Comparison of ENCODE assay signal across 25 mouse cellular contexts in the genomic region with DNA sequence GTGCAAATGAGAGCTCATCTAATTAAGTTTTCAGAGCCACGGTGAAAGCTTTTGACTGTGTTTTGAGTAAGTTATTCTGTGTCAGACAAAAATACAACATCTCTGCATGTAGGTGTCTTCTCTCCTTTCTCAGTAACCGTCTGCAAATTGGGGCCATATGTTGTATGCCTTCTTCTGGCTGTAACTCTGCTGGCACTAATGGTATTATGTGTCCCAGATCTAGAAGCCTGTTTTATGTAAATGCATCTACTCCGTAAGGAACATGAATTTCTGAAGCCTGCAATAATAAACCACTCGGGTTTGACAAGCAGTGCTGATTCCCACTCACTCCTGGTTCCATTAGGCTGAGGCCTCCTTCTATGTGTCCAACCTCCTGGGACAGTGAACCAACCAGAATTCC. TPM values are rescaled to one million over a fixed set of nuclear protein-coding genes. Genes with fewer than 3 reads are reported as not detected.
DNase-seq lines count a peak whose midpoint lies in the region; ATAC-seq lines count a peak whose summit lies in the region.
"Had no signal": no experiment of that assay in that cellular context is flagged by ENCODE, and none has a peak within 500 bp of the region (broad histone marks: within the 10 kb centered on the region; RNA-seq: fewer than 3 reads in every experiment).

No protein-coding gene starts in this region.

- no peak overlapping the region for H3K4me3 ChIP-seq in embryonic facial prominence, embryonic 14.5 days (ENCODE audit: low read depth, low read length)
- H3K4me3 ChIP-seq in embryonic facial prominence, embryonic 10.5 days, result no peak overlapping the region
- no peak overlapping the region for H3K4me3 ChIP-seq in limb, embryonic 10.5 days
- H3K4me3 ChIP-seq: embryonic facial prominence, embryonic 13.5 days; gastrocnemius, adult 2 months; heart, embryonic 10.5 days; limb, embryonic 15.5 days; liver, embryonic 15.5 days; lung, embryonic 15.5 days; midbrain, embryonic 15.5 days; neural tube, embryonic 12.5 days had no signal

- H3K36me3 ChIP-seq in embryonic facial prominence, embryonic 14.5 days (ENCODE audit: control insufficient read depth, insufficient read depth, low read length), result no peaks in the 10 kb centered on the region
- H3K36me3 ChIP-seq in embryonic facial prominence, embryonic 10.5 days (replicated peaks), result no peaks in the 10 kb centered on the region
- no peaks in the 10 kb centered on the region for H3K36me3 ChIP-seq in limb, embryonic 10.5 days
- H3K36me3 ChIP-seq: embryonic facial prominence, embryonic 13.5 days; heart, embryonic 10.5 days; limb, embryonic 15.5 days; lung, embryonic 15.5 days; midbrain, embryonic 15.5 days; neural tube, embryonic 12.5 days had no signal

- DNase-seq in embryonic facial prominence, embryonic 14.5 days (ENCODE audit: low spot score), result peak; percentile 9
- no peak for DNase-seq in embryonic facial prominence, embryonic 10.5 days (ENCODE audit: low spot score)
- peak; percentile 40 to 60 for DNase-seq in frontal cortex, adult 2 months (ENCODE audit: extremely low spot score in 1 of 2, low spot score in 1 of 2)
- DNase-seq in frontal cortex, postnatal 14 days (ENCODE audit: low spot score in 2 of 2), result no peak
- peak; percentile 83 for DNase-seq in brain, adult 2 months (ENCODE audit: low read depth, low spot score)
- peak; percentile 27 to 89 for DNase-seq in left cerebral cortex, postnatal 25 days (ENCODE audit: low spot score in 2 of 2)
- no peak for DNase-seq in limb, embryonic 10.5 days (ENCODE audit: low spot score)
- DNase-seq: adrenal gland, adult 8-10 months; cerebellum, postnatal 25 days; gastrocnemius, adult 2 months; heart, postnatal 4 days; kidney, adult 18-20 months; lung, postnatal 36 days had no signal

- H3K9me3 ChIP-seq in embryonic facial prominence, embryonic 14.5 days (ENCODE audit: control insufficient read depth, low read length), result no peaks in the 10 kb centered on the region
- no peaks in the 10 kb centered on the region for H3K9me3 ChIP-seq in embryonic facial prominence, embryonic 10.5 days
- H3K9me3 ChIP-seq in limb, embryonic 10.5 days (replicated peaks), result no peaks in the 10 kb centered on the region
- H3K9me3 ChIP-seq: embryonic facial prominence, embryonic 13.5 days; heart, embryonic 10.5 days; limb, embryonic 15.5 days; liver, embryonic 15.5 days; lung, embryonic 15.5 days; midbrain, embryonic 15.5 days; neural tube, embryonic 12.5 days had no signal

- H3K27ac ChIP-seq in embryonic facial prominence, embryonic 14.5 days (replicated peaks; ENCODE audit: low read depth, low read length), result no peak overlapping the region
- no peak overlapping the region for H3K27ac ChIP-seq in embryonic facial prominence, embryonic 10.5 days (replicated peaks)
- no peak overlapping the region for H3K27ac ChIP-seq in limb, embryonic 10.5 days
- H3K27ac ChIP-seq: embryonic facial prominence, embryonic 13.5 days; gastrocnemius, adult 2 months; heart, embryonic 10.5 days; hindbrain, embryonic 14.5 days; limb, embryonic 15.5 days; liver, embryonic 15.5 days; lung, embryonic 15.5 days; midbrain, embryonic 15.5 days; neural tube, embryonic 12.5 days; stomach, postnatal 0 days had no signal

- no peaks in the 10 kb centered on the region for H3K27me3 ChIP-seq in embryonic facial prominence, embryonic 14.5 days (replicated peaks; ENCODE audit: control insufficient read depth, insufficient read depth, low read length)
- no peaks in the 10 kb centered on the region for H3K27me3 ChIP-seq in embryonic facial prominence, embryonic 10.5 days (replicated peaks; ENCODE audit: low read depth, poor library complexity, severe bottlenecking)
- H3K27me3 ChIP-seq in limb, embryonic 10.5 days (ENCODE audit: low read depth, poor library complexity, severe bottlenecking), result no peaks in the 10 kb centered on the region
- H3K27me3 ChIP-seq: embryonic facial prominence, embryonic 13.5 days; limb, embryonic 15.5 days; liver, embryonic 15.5 days; lung, embryonic 15.5 days; midbrain, embryonic 15.5 days; neural tube, embryonic 12.5 days had no signal

- no peak for ATAC-seq in embryonic facial prominence, embryonic 14.5 days (ENCODE audit: low read depth)
- ATAC-seq in erythroblast, adult 5-6 weeks (replicated peaks; ENCODE audit: low FRiP score, poor library complexity, severe bottlenecking), result no peak
- ATAC-seq: activated CD4-positive, CD25-positive, alpha-beta regulatory T cell, adult 4 months; inflammation-experienced regulatory T-cells, adult 6 months; midbrain, embryonic 15.5 days had no signal

- H3K4me1 ChIP-seq in embryonic facial prominence, embryonic 14.5 days (ENCODE audit: control insufficient read depth, insufficient read depth, low read length), result no peaks in the 10 kb centered on the region
- H3K4me1 ChIP-seq in embryonic facial prominence, embryonic 10.5 days, result no peaks in the 10 kb centered on the region
- H3K4me1 ChIP-seq in limb, embryonic 10.5 days, result no peaks in the 10 kb centered on the region
- H3K4me1 ChIP-seq: heart, embryonic 10.5 days; limb, embryonic 15.5 days; liver, embryonic 15.5 days; lung, embryonic 15.5 days; midbrain, embryonic 15.5 days; neural tube, embryonic 12.5 days had no signal

- 43% methylated on average over 4 of the region's 4 CpGs for WGBS in embryonic facial prominence, embryonic 14.5 days
- WGBS in embryonic facial prominence, embryonic 10.5 days, result 67% methylated on average over 4 of the region's 4 CpGs
- WGBS in limb, embryonic 10.5 days, result 75% methylated on average over 4 of the region's 4 CpGs

- no peak overlapping the region for H3K9ac ChIP-seq in embryonic facial prominence, embryonic 14.5 days (ENCODE audit: low read depth, low read length)
- H3K9ac ChIP-seq: embryonic facial prominence, embryonic 13.5 days; hindbrain, embryonic 14.5 days; limb, embryonic 15.5 days; liver, embryonic 15.5 days; lung, embryonic 15.5 days; midbrain, embryonic 15.5 days; neural tube, embryonic 12.5 days had no signal

- intact Hi-C loops in left cerebral cortex, postnatal 25 days (cut with DNase I), result no loop called here

- no peak overlapping the region for H3K4me2 ChIP-seq in embryonic facial prominence, embryonic 14.5 days (ENCODE audit: low read depth, low read length)
- H3K4me2 ChIP-seq: embryonic facial prominence, embryonic 13.5 days; hindbrain, embryonic 14.5 days; limb, embryonic 15.5 days; liver, embryonic 15.5 days; lung, embryonic 15.5 days; midbrain, embryonic 15.5 days; neural tube, embryonic 12.5 days had no signal

RNA-seq across cellular contexts. Expression of gene Itga4, which starts 52.3 kb away (rescaled TPM):
- 14.1 TPM in 2 replicates for polyA plus RNA-seq in embryonic facial prominence, embryonic 14.5 days (2014; fragmentation: Nextera tagmentation; extraction: Ambion mirVana)
- 6.0 and 6.1 TPM in 2 replicates for polyA plus RNA-seq in embryonic facial prominence, embryonic 10.5 days (2016; fragmentation: Nextera tagmentation; extraction: Ambion mirVana)
- polyA plus RNA-seq in frontal cortex, adult 2 months (2012; rRNA removed), result 3.0 and 4.5 TPM in 2 replicates
- total RNA-seq in left cerebral cortex, postnatal 25 days (2021), result 10 to 100 TPM; 12.1 to 12.2 TPM
- 241 and 252 TPM in 2 replicates for total RNA-seq in erythroblast, adult 5-6 weeks (2015; ENCODE audit: low replicate concordance)
- total RNA-seq in erythroblast, adult 5-6 weeks (2017; ENCODE audit: low replicate concordance), result 298 and 384 TPM in 2 replicates
- 3.7 and 5.2 TPM in 2 replicates for polyA plus RNA-seq in limb, embryonic 10.5 days (2016; fragmentation: Nextera tagmentation; extraction: Ambion mirVana)

Comparison
In these comparisons a context has a peak if more than half of its experiments do, and no peak if none do; other contexts are left out.
1. DNase-seq: peak in embryonic facial prominence, embryonic 14.5 days (single experiment), frontal cortex, adult 2 months (2 of 2), brain, adult 2 months (single experiment) and left cerebral cortex, postnatal 25 days (2 of 2); none in embryonic facial prominence, embryonic 10.5 days (single experiment), frontal cortex, postnatal 14 days (0 of 2) and limb, embryonic 10.5 days (single experiment).